Mouse (Mus musculus) stomach, embryonic 14.5 days (tissue): ENCODE results near the gene Tymp. TPM values are rescaled to one million over a fixed set of nuclear protein-coding genes. Genes with fewer than 3 reads are reported as not detected.

Source experiments
- ATAC-seq: fragments of 200-750 bp; cut with Nextera tagmentation; 2 replicates; pipeline ENCODE4 v1.8.0; 2017; ENCODE audit warnings: low read depth, moderate TSS enrichment; ENCODE audit not compliant: insufficient number of reproducible peaks, insufficient read depth, low FRiP score
- H3K27ac ChIP-seq: fragments of 300-500 bp; sonication (generic); 2 replicates; pipeline ENCODE4 v1.5.1; 2014; ENCODE audit warnings: mild to moderate bottlenecking, low read length, moderate library complexity, mixed read lengths
- H3K27me3 ChIP-seq: fragments of 300-500 bp; sonication (generic); 2 replicates; pipeline ENCODE4 v1.6.1; 2014; ENCODE audit warnings: low read length, control low read depth, mixed read lengths; ENCODE audit not compliant: control insufficient read depth, insufficient read depth
- H3K36me3 ChIP-seq: fragments of 300-500 bp; sonication (generic); 2 replicates; pipeline ENCODE4 v1.6.1; 2014; ENCODE audit warnings: mild to moderate bottlenecking, control low read depth, low read length, moderate library complexity, mixed read lengths; ENCODE audit not compliant: control insufficient read depth, insufficient read depth
- H3K4me1 ChIP-seq: fragments of 300-500 bp; sonication (generic); 2 replicates; pipeline ENCODE4 v1.6.1; 2014; ENCODE audit warnings: low read length, control low read depth, mixed read lengths; ENCODE audit not compliant: control insufficient read depth, insufficient read depth
- H3K4me2 ChIP-seq: fragments of 300-500 bp; sonication (generic); replicated peaks from 2 replicates; pipeline ENCODE4 v1.6.1; 2014; ENCODE audit warnings: low read depth, low read length, control low read depth
- H3K4me3 ChIP-seq: fragments of 300-500 bp; sonication (generic); 2 replicates; pipeline ENCODE4 v1.5.1; 2014; ENCODE audit warnings: low read depth, low read length, control low read depth
- H3K9ac ChIP-seq: fragments of 300-500 bp; sonication (generic); replicated peaks from 2 replicates; pipeline ENCODE4 v1.6.1; 2014; ENCODE audit warnings: low read depth, mild to moderate bottlenecking, control low read depth, low read length, moderate library complexity, mixed read lengths
- H3K9me3 ChIP-seq: fragments of 300-500 bp; sonication (generic); 2 replicates; pipeline ENCODE4 v1.6.1; 2016; ENCODE audit warnings: low read depth, low read length, control low read depth; ENCODE audit not compliant: control insufficient read depth
- WGBS: fragments of 180-500 bp; shearing (Covaris S2); extraction: QIAGEN DNeasy Blood & Tissue Kit; methylation state at CpG from one replicate; pipeline ENCODE4 v1.1.7; 2014; 5-methylcytosine and 5-hydroxymethylcytosine counted together
- polyA plus RNA-seq: library from polyadenylated mRNA; unstranded; fragments of >200 nt; fragmentation: Nextera tagmentation; extraction: Ambion mirVana; gene quantifications from 2 replicates; pipeline ENCODE4 v1.2.1, GENCODE M21; 2014

Gene Tymp
- polyA plus RNA-seq, 1 experiment from 2014 or later, result 1.1 TPM

DNA sequence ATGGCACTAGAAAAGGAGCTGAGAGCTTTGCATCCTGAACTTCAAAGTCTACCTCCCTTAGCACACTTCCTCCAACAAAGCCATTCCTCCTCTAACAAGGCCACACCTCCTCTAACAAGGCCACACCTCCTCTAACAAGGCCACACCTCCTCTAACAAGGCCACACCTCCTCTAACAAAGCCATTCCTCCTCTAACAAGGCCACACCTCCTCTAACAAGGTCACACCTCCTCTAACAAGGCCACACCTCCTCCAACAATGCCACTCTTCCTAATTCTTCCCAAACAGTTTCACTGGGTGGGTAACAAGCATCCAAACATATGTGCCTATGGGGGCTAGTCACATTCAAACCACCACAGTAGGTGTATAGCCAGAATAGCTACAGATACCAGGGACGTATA is 25.6 kb upstream of the Tymp start:
- Histone ChIP-seq H3K4me2 (no peak overlapping the region), H3K4me3 (no peak overlapping the region), H3K4me1 (no peaks in the 10 kb centered on the region), H3K36me3 (no peaks in the 10 kb centered on the region), H3K27ac (no peak overlapping the region), H3K9me3 (no peaks in the 10 kb centered on the region), H3K27me3 (no peaks in the 10 kb centered on the region), H3K9ac (no peak overlapping the region)
- WGBS, result 85% methylated on average over 1 of the region's 1 CpGs
- no peak for ATAC-seq

DNA sequence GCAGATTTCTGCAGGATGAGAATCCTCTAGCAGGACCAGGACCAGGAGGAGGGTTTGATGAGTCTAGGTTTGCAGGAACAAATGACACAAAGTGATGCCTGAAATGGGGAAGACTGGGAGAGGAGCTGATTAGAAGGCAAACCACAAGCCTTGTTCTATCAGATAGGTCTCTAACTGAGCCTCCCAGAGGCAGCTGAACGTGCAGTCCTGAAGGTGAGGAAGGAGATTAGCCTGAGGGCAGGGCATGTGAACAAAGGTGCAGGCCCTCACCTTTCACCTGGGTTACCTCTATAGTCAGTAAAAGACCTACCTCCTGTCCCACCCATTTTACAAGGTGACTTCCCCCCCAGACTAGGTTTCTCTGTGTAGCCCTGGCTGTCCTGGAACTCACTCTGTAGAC is 22.9 kb upstream of the Tymp start:
- WGBS, result 47% methylated on average over 1 of the region's 1 CpGs
- no peaks in the 10 kb centered on the region for H3K27me3 ChIP-seq
- ATAC-seq, result no peak
- H3K27ac ChIP-seq, result no peak overlapping the region
- H3K4me2 ChIP-seq, result no peak overlapping the region
- no peak overlapping the region for H3K9ac ChIP-seq
- no peaks in the 10 kb centered on the region for H3K36me3 ChIP-seq
- no peak overlapping the region for H3K4me3 ChIP-seq
- H3K9me3 ChIP-seq, result no peaks in the 10 kb centered on the region
- H3K4me1 ChIP-seq, result no peaks in the 10 kb centered on the region

DNA sequence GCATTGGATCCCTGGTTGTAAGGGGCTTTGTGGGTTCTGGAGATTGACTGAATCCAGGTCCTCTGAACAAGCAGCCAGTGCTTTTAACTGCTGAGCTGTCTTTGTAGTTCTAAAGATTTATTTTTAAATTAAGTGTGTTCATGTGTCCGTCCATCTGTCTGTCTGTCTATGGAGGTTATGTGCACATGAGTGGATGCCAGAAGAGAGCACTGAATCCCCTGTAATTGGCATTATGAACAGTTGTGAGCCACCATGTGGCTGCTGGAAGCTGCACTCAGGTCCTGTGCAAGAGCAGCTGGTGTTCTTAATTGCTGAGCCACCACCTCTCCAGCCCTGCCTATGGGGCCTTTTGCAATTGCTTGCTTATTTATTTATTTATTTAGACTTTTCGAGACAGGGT is 21.3 kb upstream of the Tymp start:
- Histone ChIP-seq H3K27me3 (no peaks in the 10 kb centered on the region), H3K4me1 (no peaks in the 10 kb centered on the region)

DNA sequence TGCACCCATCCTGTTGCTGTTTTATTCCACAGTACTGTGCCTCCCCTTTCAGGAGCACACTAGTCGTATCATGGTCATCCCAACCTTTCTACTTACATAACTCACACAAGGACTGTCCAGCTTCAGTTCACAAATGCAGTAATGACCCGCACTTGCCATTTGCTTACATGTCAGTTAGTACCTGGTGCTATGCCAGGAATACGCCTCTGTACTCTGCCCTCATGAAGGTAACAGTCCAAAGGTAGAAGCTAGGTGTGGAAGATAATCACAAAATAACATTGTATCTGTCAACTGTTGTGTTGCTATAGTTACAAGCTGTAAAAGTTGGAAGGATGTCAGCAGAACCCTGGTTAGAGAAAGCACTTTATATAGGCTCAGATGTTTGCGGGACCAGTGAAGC is 20.0 kb upstream of the Tymp start:
- no peak for ATAC-seq
- 86% methylated on average over 4 of the region's 4 CpGs for WGBS
- H3K36me3 ChIP-seq, result no peaks in the 10 kb centered on the region
- H3K27me3 ChIP-seq, result no peaks in the 10 kb centered on the region
- no peaks in the 10 kb centered on the region for H3K9me3 ChIP-seq
- no peak overlapping the region for H3K4me3 ChIP-seq
- no peak overlapping the region for H3K4me2 ChIP-seq
- H3K9ac ChIP-seq, result no peak overlapping the region
- no peak overlapping the region for H3K27ac ChIP-seq
- no peaks in the 10 kb centered on the region for H3K4me1 ChIP-seq

More for the DNA sequence above, 21.3 kb upstream of the Tymp start:
- H3K36me3 ChIP-seq, result no peaks in the 10 kb centered on the region
- 86% methylated on average over 2 of the region's 2 CpGs for WGBS
- no peaks in the 10 kb centered on the region for H3K9me3 ChIP-seq
- H3K27ac ChIP-seq, result no peak overlapping the region
- no peak overlapping the region for H3K9ac ChIP-seq
- H3K4me3 ChIP-seq, result no peak overlapping the region
- ATAC-seq, result no peak
- no peak overlapping the region for H3K4me2 ChIP-seq

DNA sequence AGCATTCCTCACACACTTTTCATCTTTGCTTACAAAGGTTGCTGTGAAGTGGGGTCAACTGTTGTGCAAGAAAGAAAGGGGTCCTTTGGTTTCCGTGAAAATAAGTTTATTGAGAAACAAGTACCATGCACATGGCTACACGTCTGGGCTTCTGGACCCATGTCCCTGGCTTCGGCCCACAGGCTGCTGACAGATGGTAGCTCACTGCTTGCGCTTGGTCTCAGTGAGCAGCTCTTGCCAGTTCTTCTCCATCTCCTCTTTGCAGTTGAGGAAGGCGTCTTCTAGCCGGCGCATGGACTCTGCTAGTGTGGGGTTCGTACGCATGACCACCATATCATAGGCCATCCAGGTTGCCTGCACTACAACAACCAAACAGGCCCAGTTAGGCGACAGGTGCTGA is 13.2 kb upstream of the Tymp start:
- ATAC-seq, result no peak
- H3K4me1 ChIP-seq, result no peaks in the 10 kb centered on the region
- no peaks in the 10 kb centered on the region for H3K27me3 ChIP-seq
- H3K9me3 ChIP-seq, result no peaks in the 10 kb centered on the region
- no peaks in the 10 kb centered on the region for H3K36me3 ChIP-seq
- H3K27ac ChIP-seq, result no peak overlapping the region
- H3K4me2 ChIP-seq, result no peak overlapping the region
- H3K4me3 ChIP-seq, result no peak overlapping the region
- WGBS, result 91% methylated on average over 10 of the region's 10 CpGs
- H3K9ac ChIP-seq, result no peak overlapping the region

DNA sequence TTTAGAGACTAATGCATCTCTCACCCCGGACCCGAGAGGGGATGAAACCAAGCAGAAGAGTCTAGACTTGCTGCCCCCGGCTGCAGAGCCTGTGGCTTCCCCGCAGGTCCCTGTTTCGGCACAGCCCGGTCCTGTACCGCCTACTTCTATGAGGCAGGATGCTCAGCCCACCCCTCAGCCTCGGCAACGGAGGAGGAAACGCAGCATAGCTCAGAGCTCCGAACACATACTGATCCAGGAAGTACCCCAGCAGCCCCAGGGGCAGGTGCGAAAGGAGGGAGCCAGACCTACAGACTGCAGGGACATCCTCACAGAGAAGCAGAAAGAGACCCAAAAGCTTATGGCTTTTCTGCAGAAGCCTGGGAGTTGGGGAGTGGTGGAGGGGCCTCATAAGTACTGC is 10.3 kb upstream of the Tymp start:
- H3K4me2 ChIP-seq, result no peak overlapping the region
- ATAC-seq, result no peak
- no peak overlapping the region for H3K27ac ChIP-seq
- H3K4me1 ChIP-seq, result no peaks in the 10 kb centered on the region
- no peaks in the 10 kb centered on the region for H3K9me3 ChIP-seq
- H3K4me3 ChIP-seq, result no peak overlapping the region
- no peak overlapping the region for H3K9ac ChIP-seq
- H3K36me3 ChIP-seq, result no peaks in the 10 kb centered on the region
- WGBS, result 41% methylated on average over 12 of the region's 12 CpGs
- no peaks in the 10 kb centered on the region for H3K27me3 ChIP-seq

DNA sequence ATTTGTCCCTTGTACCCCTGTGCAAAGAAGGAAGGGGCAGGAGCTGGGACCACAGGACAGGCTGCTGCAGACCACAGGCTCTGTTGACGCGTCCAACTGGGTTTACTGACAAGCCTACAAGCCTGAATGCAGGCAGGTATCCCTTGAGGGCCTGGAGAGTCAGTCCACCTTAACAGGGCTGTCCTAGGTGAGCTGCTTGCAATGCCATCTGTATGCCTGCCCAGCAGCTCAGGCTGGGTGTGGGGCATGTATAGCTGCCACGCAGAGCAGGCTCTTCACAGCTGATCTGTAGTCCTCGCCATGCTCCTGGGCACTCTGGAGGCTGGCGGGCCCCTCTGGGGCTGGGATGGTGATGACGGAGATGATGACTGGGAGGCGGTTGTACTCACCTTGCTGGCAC is 7.8 kb upstream of the Tymp start, which contains the start of gene Klhdc7b:
Gene Klhdc7b, plus strand, starts transcription at position 301 of the 400 bp plus-strand sequence.
- no peaks in the 10 kb centered on the region for H3K36me3 ChIP-seq
- H3K27me3 ChIP-seq, result peaks cover under 1% of the 10 kb centered on the region; the same call in 1 of the 2 replicates
- no peaks in the 10 kb centered on the region for H3K9me3 ChIP-seq
- 89% methylated on average over 7 of the region's 7 CpGs for WGBS
- no peak for ATAC-seq
- no peak within 1 kb of the TSS for H3K9ac ChIP-seq
- no peak within 1 kb of the TSS for H3K4me3 ChIP-seq
- no peaks in the 10 kb centered on the region for H3K4me1 ChIP-seq
- no peak within 1 kb of the TSS for H3K27ac ChIP-seq
- no peak within 1 kb of the TSS for H3K4me2 ChIP-seq

DNA sequence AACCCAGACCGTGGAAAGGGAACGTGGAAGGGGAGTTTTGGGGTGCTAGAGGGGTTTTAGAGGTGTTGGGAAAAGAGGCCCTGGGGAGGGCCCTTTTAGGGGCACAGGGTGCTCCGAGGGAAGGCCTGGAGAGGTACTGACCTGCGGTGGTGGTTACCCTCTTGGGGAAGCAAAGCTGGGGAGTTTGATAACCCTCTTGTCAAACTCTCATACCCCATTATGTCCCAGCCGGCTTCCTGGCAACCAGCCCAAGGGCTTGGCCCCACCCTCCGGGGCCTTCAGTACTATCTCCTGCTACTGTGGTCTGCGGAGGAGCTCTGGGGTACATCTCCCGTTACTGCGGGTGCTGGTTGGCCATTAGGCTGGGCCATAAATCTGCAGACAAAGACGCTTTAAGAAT is 2.6 kb upstream of the Tymp start:
- H3K27me3 ChIP-seq, result peaks cover 28% of the 10 kb centered on the region
- ATAC-seq, result no peak
- no peaks in the 10 kb centered on the region for H3K9me3 ChIP-seq
- no peak overlapping the region for H3K27ac ChIP-seq
- peak overlapping the region; percentile 49 for H3K4me2 ChIP-seq
- peaks cover 9% of the 10 kb centered on the region; the same call in 1 of the 2 replicates for H3K4me1 ChIP-seq
- H3K4me3 ChIP-seq, result peak overlapping the region; percentile 35
- no peaks in the 10 kb centered on the region for H3K36me3 ChIP-seq
- H3K9ac ChIP-seq, result no peak overlapping the region
- 13% methylated on average over 10 of the region's 10 CpGs for WGBS

DNA sequence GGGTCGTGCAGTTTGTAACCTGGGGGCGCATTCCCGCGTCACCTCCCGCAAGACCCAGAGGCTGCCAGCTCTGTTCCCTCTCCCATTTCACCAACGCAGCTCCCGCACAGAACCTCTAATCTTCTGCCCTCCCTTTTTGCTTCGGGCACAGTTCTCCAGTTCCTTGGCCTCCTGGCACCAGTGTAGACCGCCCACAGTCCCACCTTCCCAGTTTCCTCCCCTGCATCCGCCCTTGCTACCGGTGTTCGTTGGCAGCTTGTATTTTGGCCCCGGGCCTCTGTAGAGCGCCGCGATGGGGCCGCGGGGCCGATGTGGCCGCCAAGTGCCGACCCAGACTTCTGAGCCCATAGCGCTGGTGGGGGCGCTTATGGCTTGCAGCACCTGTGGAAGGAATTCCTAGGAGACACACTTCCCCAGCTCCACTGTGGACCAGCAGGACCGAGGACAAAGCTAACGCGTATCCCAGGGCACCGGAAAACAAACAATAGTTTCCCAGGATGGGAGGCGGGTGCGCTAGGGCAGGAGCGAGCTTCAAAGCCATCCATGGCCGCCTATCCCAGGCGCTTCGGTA is 2.1 kb upstream of the Tymp start, which contains the start of gene Odf3b:
Gene Odf3b, minus strand, starts transcription at position 452 of the 571 bp plus-strand sequence.
- no peak for ATAC-seq
- Histone ChIP-seq H3K27ac (no peak within 1 kb of the TSS), H3K4me2 (peak within 1 kb of the TSS; percentile 49), H3K4me1 (peaks cover 9% of the 10 kb centered on the region; the same call in 1 of the 2 replicates), H3K36me3 (no peaks in the 10 kb centered on the region), H3K9ac (no peak within 1 kb of the TSS), H3K27me3 (peaks cover 28% of the 10 kb centered on the region), H3K4me3 (peak within 1 kb of the TSS; percentile 35), H3K9me3 (no peaks in the 10 kb centered on the region)
- WGBS, result under 1% methylated on average over 33 of the region's 33 CpGs
